13 mouse cellular contexts compared by ENCODE assay signal in the genomic region with DNA sequence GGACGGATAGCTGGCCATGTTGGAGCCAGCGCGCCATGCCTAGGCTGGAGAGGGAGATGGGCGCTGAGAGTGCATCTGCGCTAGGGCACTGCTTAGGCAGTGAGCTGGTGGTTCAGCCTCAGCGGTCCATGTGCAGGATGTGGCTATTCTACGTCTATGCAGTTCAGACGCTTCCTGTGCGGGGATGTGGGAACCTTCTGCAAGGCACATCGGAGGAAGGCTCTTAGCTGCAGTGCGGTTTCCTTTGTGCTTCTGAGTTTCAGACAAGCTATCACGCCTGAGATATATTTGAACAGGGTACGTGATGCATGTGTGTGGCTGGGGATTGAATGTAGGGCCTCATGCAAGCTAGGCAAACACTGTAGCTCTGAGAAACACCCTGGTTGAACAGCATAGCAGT. TPM values are rescaled to one million over a fixed set of nuclear protein-coding genes. Genes with fewer than 3 reads are reported as not detected.
DNase-seq lines count a peak whose midpoint lies in the region; ATAC-seq lines count a peak whose summit lies in the region.
"Had no signal": no experiment of that assay in that cellular context is flagged by ENCODE, and none has a peak within 500 bp of the region (broad histone marks: within the 10 kb centered on the region; RNA-seq: fewer than 3 reads in every experiment).

No protein-coding gene starts in this region.

- no peaks in the 10 kb centered on the region for H3K36me3 ChIP-seq in heart, embryonic 10.5 days
- H3K36me3 ChIP-seq: heart, embryonic 15.5 days had no signal

- H3K4me3 ChIP-seq in heart, embryonic 10.5 days, result no peak overlapping the region
- H3K4me3 ChIP-seq: heart, embryonic 15.5 days had no signal

- H3K4me1 ChIP-seq in heart, embryonic 10.5 days, result no peaks in the 10 kb centered on the region
- H3K4me1 ChIP-seq: heart, embryonic 15.5 days had no signal

- ATAC-seq in granulocyte monocyte progenitor cell, adult 5-6 weeks (replicated peaks; ENCODE audit: poor library complexity, severe bottlenecking), result peak; percentile 95
- peak; percentile 88 for ATAC-seq in monocyte, adult 5-6 weeks (replicated peaks; ENCODE audit: insufficient number of reproducible peaks, low FRiP score, low TSS enrichment, poor library complexity, severe bottlenecking)
- ATAC-seq: intestine, postnatal 0 days had no signal

- 0 out of 2 replicates have a peak, but pooled peaks cover 4% of the 10 kb centered on the region for H3K27me3 ChIP-seq in heart, embryonic 10.5 days (ENCODE audit: insufficient read depth, poor library complexity, severe bottlenecking)

- H3K27ac ChIP-seq in heart, embryonic 10.5 days, result no peak overlapping the region
- H3K27ac ChIP-seq: heart, embryonic 15.5 days had no signal

- H3K9me3 ChIP-seq in heart, embryonic 10.5 days, result no peaks in the 10 kb centered on the region
- H3K9me3 ChIP-seq: heart, embryonic 15.5 days had no signal

- DNase-seq in heart, embryonic 10.5 days (ENCODE audit: low spot score), result peak; percentile 74
- DNase-seq in heart, postnatal 4 days, result no peak
- peak; percentile 79 to 84 for DNase-seq in thymus, postnatal 10 days (ENCODE audit: low spot score in 2 of 2)
- no peak for DNase-seq in cerebellum, postnatal 10 days
- no peak for DNase-seq in layer of hippocampus, adult 8-10 months (ENCODE audit: low spot score in 2 of 2)
- DNase-seq in gastrocnemius, postnatal 25 days, result no peak
- DNase-seq: adrenal gland, postnatal 14 days; cerebellum, adult 18-20 months; lung, embryonic 14.5 days had no signal

- WGBS in heart, embryonic 10.5 days, result 87% methylated on average over 13 of the region's 13 CpGs

RNA-seq across cellular contexts. Expression of a gene that starts 54.4 kb away (rescaled TPM):
- polyA plus RNA-seq in heart, embryonic 10.5 days (2016; fragmentation: Nextera tagmentation; extraction: Ambion mirVana), result 61.6 and 76.6 TPM in 2 replicates
- total RNA-seq in heart, postnatal 4 days (2021), result 100 to 1,000 TPM; 146 to 149 TPM
- total RNA-seq in granulocyte monocyte progenitor cell, adult 5-6 weeks (2014; fragmentation: Nextera tagmentation), result 48.6 and 51.2 TPM in 2 replicates
- total RNA-seq in granulocyte monocyte progenitor cell, adult 5-6 weeks (2017), result 76.4 and 80.7 TPM in 2 replicates
- 29.1 to 39.5 TPM (median 34.8 TPM) in 3 replicates for total RNA-seq in monocyte, adult 5-6 weeks (2017)
- total RNA-seq in layer of hippocampus, adult 8-10 months (2022), result 10 to 100 TPM; 62.3 to 66.0 (median 63.4) TPM
- 10 to 100 TPM; 59.2 to 71.3 TPM for total RNA-seq in gastrocnemius, postnatal 25 days (2021)

Comparison
In these comparisons a context has a peak if more than half of its experiments do, and no peak if none do; other contexts are left out.
1. DNase-seq: peak in heart, embryonic 10.5 days (single experiment) and thymus, postnatal 10 days (2 of 2); none in heart, postnatal 4 days (single experiment), cerebellum, postnatal 10 days (0 of 2), layer of hippocampus, adult 8-10 months (0 of 2) and gastrocnemius, postnatal 25 days (single experiment).